Mouse (Mus musculus): ENCODE measurements at regions not wholly inside any gene's neighbourhood (a gene's known extent, or its start where the extent isn't known, plus 50 kb on each side); places are given as distances from the start of the nearest gene placed in this dataset.

DNA sequence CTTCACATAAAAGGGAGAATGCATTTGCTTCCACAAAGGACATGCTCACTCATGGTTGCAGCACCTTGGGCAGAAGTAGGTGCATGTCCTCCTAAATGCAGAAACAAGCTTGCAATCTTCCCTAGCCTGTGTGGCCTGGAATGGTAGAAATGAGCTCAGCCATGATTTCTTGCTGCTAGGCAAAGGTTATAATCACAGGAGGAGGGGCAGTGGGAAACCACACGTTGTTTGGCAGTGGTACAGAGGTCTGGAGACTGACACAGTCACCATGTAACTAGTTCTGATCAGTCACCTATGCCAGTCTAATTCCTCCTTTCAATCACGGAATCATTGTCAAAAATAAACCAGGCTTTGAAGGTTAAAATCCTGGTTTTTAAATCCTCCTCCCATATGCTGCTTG, 148.6 kb upstream of the Zeb2 start:
- no peak for TF ChIP-seq MAZ (IDR thresholded peaks at IDR 0.05; ENCODE audit: low read depth, low read length)
- no peak for TF ChIP-seq EP300 (IDR thresholded peaks at IDR 0.05; ENCODE audit: low read depth in 1 of 2, low read length in 2 of 2)
- no peak for TF ChIP-seq ZKSCAN1 (IDR thresholded peaks at IDR 0.05; ENCODE audit: low read depth, low read length)
- TF ChIP-seq KAT2A (conservative IDR thresholded peaks at IDR 0.05; ENCODE audit: low read depth, low read length): no peak
- TF ChIP-seq POLR2A (IDR thresholded peaks at IDR 0.05; ENCODE audit: control insufficient read depth in 1 of 2, insufficient read depth in 1 of 2, low read depth in 1 of 2, low read length in 2 of 2, poor library complexity in 1 of 2): no peak
- TF ChIP-seq BHLHE40 (IDR thresholded peaks at IDR 0.05; ENCODE audit: borderline replicate concordance, low read depth, low read length): no peak
- TF ChIP-seq HCFC1 (IDR thresholded peaks at IDR 0.05; ENCODE audit: low read depth, low read length): no peak
- no peak for TF ChIP-seq E2F4 (IDR thresholded peaks at IDR 0.05; ENCODE audit: borderline replicate concordance, low read depth, low read length)
- no peak for TF ChIP-seq CTCF (IDR thresholded peaks at IDR 0.05 in 2 of 3, conservative IDR thresholded peaks at IDR 0.05 in 1 of 3; ENCODE audit: control insufficient read depth in 1 of 3, insufficient read depth in 1 of 3, low read depth in 2 of 3, low read length in 3 of 3, poor library complexity in 1 of 3, severe bottlenecking in 1 of 3)
- TF ChIP-seq RAD21 (IDR thresholded peaks at IDR 0.05; ENCODE audit: low read depth, low read length): no peak
- TF ChIP-seq UBTF (IDR thresholded peaks at IDR 0.05; ENCODE audit: borderline replicate concordance, insufficient read depth, low read depth, low read length): no peak
